Mouse (Mus musculus) lung, adult 2 months (tissue): ENCODE measurements at regions not wholly inside any gene's neighbourhood (a gene's known extent, or its start where the extent isn't known, plus 50 kb on each side); places are given as distances from the start of the nearest gene placed in this dataset.

Experiments
- CTCF ChIP-seq: fragments of 200-500 bp; IDR thresholded peaks from 2 replicates; pipeline ENCODE4 v1.5.1; 2011; ENCODE audit warnings: mild to moderate bottlenecking, low read length, control low read depth; ENCODE audit not compliant: insufficient read depth
- POLR2A ChIP-seq: fragments of 200-500 bp; IDR thresholded peaks from 2 replicates; pipeline ENCODE4 v1.6.1; 2011; ENCODE audit warnings: low read depth, mild to moderate bottlenecking, control low read depth, low read length, borderline replicate concordance; ENCODE audit errors: extremely low read depth

GRCm38 (mm10) chr16:93147525-93148222 is 321.7 kb upstream of the Runx1 start:
- TF ChIP-seq POLR2A (no peak), CTCF (no peak)
